Mouse (Mus musculus): ENCODE measurements around the gene Alk.

- no peak for TF ChIP-seq POLR2A (IDR thresholded peaks at IDR 0.05; ENCODE audit: insufficient read depth, low read length)
- no peak for TF ChIP-seq EP300 (IDR thresholded peaks at IDR 0.05; ENCODE audit: insufficient read depth, low read depth, low read length)
- TF ChIP-seq CTCF (IDR thresholded peaks at IDR 0.05; ENCODE audit: low read depth, low read length), result no peak
These were observed 689.9 kb downstream of the Alk start for GRCm38 (mm10) chr17:71914541-71914940.
